Mouse (Mus musculus): ENCODE measurements around the gene Adam15. TPM values are rescaled to one million over a fixed set of nuclear protein-coding genes. Genes with fewer than 3 reads are reported as not detected.

Gene Adam15
- polyA plus RNA-seq, 1 experiment from 2014 or later, result 28.2 TPM

DNA sequence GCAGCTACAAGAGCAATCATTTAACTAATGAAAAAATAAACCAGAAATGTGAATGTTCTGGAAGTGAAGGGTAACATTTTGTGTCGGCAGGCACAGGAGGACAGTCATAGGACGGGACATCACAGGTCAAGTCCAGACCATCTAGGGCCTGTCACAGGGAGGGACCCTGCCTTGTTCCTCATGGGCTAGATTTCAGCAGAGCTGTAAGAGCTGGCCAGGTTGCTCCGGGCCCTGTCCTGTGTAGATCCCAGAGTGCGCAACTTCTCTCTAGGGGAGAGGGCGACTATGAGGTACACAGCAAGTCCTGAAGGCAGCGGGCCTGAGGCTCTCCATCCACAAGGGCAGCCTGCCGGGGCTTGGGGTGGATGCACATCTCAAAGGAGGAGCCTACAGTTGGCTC lies 11.9 kb upstream of the Adam15 start, which contains the start of gene Dcst2:
Dcst2 (plus strand) TSS at position 301 of the 400 bp plus-strand sequence.
- Histone ChIP-seq H3K4me3 (replicated peaks) (no peak within 1 kb of the TSS), H3K9ac (peak within 1 kb of the TSS; percentile 4; the same call in 1 of the 2 replicates), H3K9me3 (no peaks in the 10 kb centered on the region), H3K27ac (no peak within 1 kb of the TSS), H3K4me2 (no peak within 1 kb of the TSS), H3K36me3 (replicated peaks) (no peaks in the 10 kb centered on the region), H3K27me3 (peaks cover 4% of the 10 kb centered on the region; the same call in 1 of the 2 replicates), H3K4me1 (peaks cover 5% of the 10 kb centered on the region; the same call in 1 of the 2 replicates)
- 81% methylated on average over 7 of the region's 7 CpGs for WGBS
- ATAC-seq (ENCODE audit: low FRiP score), result no peak

DNA sequence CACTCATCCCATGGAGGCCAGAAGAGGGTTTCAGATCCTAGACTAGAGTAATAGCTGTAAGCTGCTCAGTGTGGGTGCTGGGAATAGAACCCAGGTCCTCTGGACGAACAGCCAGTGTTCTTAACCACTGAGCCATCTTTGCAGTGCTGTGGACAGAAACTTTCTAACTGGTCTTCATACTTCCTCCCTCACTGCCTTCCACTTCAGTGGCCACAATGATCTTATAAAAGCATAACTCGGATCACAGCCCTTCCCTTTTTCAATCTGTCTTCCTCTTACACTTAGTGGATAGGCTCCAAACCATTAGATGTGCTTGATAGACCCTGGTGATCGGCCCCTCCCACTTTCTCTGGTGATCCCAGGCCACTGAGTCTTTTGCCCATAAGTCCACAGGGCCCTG lies 10.4 kb upstream of the Adam15 start:
- no peaks in the 10 kb centered on the region for H3K9me3 ChIP-seq
- no peak overlapping the region for H3K27ac ChIP-seq
- peaks cover 2% of the 10 kb centered on the region; the same call in 1 of the 2 replicates for H3K27me3 ChIP-seq
- WGBS, result 85% methylated on average over 3 of the region's 3 CpGs
- H3K4me3 ChIP-seq (replicated peaks), result no peak overlapping the region
- ATAC-seq (ENCODE audit: low FRiP score), result no peak
- no peak overlapping the region for H3K9ac ChIP-seq
- no peaks in the 10 kb centered on the region for H3K36me3 ChIP-seq (replicated peaks)
- no peak overlapping the region for H3K4me2 ChIP-seq
- H3K4me1 ChIP-seq, result peaks cover 6% of the 10 kb centered on the region; the same call in 1 of the 2 replicates

GRCm38 (mm10) chr3:89359630-89360029 lies 9.8 kb upstream of the Adam15 start:
- H3K4me2 ChIP-seq, result no peak overlapping the region
- no peak overlapping the region for H3K9ac ChIP-seq
- H3K27ac ChIP-seq, result no peak overlapping the region
- H3K9me3 ChIP-seq, result no peaks in the 10 kb centered on the region
- WGBS, result 79% methylated on average over 6 of the region's 6 CpGs
- ATAC-seq (ENCODE audit: low FRiP score), result no peak
- H3K36me3 ChIP-seq (replicated peaks), result no peaks in the 10 kb centered on the region
- H3K4me1 ChIP-seq, result peaks cover 5% of the 10 kb centered on the region; the same call in 1 of the 2 replicates
- peaks cover 5% of the 10 kb centered on the region; the same call in 1 of the 2 replicates for H3K27me3 ChIP-seq
- no peak overlapping the region for H3K4me3 ChIP-seq (replicated peaks)

DNA sequence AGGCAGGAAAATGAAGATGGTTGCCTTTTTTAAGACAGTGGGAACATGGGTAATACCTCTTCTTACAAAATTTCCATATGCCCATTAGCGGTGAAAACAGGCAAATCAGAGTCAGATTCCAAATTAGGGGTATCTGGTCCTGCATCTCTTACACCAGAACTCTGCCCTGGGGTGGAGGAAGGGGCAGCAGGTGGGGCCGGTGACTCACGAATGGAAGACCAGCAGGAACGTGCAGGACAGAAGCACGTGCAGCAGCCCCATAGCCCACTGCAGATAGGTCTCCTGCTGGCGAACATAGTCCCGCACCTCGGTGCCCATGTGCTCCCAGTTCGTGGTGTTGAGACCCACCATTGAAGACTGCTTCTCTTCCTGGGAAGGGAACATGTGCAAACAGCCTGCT lies 6.2 kb upstream of the Adam15 start:
- Histone ChIP-seq H3K9ac (no peak overlapping the region), H3K27ac (no peak overlapping the region), H3K9me3 (no peaks in the 10 kb centered on the region), H3K4me3 (replicated peaks) (no peak overlapping the region), H3K27me3 (peaks cover 29% of the 10 kb centered on the region), H3K4me2 (no peak overlapping the region), H3K4me1 (0 out of 2 replicates have a peak, but pooled peaks cover 5% of the 10 kb centered on the region), H3K36me3 (replicated peaks) (no peaks in the 10 kb centered on the region)
- ATAC-seq (ENCODE audit: low FRiP score), result no peak
- 76% methylated on average over 9 of the region's 9 CpGs for WGBS

DNA sequence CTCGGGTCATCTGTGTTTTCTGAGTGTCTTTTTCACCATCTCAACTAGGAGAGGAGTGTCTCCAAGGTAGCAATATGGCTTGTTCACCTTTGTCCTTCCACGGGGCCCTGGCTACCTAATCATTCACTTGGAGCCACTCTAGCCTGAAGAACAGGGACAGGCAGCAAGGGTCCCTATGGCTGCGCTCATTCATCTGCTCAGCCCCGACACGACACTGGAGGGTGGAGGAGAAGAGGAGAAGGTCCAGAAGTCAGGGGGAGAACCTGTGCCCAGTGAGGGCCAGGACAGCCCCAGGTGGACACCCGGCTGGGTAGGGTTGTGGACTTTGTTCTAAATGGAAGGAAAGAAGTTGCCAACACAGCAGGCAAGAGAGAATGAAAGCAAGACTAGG lies 5.7 kb upstream of the Adam15 start:
- no peak overlapping the region for H3K4me2 ChIP-seq
- no peak for ATAC-seq (ENCODE audit: low FRiP score)
- H3K27me3 ChIP-seq, result peaks cover 33% of the 10 kb centered on the region
- 88% methylated on average over 6 of the region's 6 CpGs for WGBS
- H3K36me3 ChIP-seq (replicated peaks), result no peaks in the 10 kb centered on the region
- no peak overlapping the region for H3K9ac ChIP-seq
- no peak overlapping the region for H3K4me3 ChIP-seq (replicated peaks)
- no peak overlapping the region for H3K27ac ChIP-seq
- H3K4me1 ChIP-seq, result peaks cover 6% of the 10 kb centered on the region; the same call in 1 of the 2 replicates
- H3K9me3 ChIP-seq, result no peaks in the 10 kb centered on the region

- Histone ChIP-seq H3K4me1 (peaks cover 10% of the 10 kb centered on the region), H3K4me3 (replicated peaks) (no peak overlapping the region), H3K9me3 (no peaks in the 10 kb centered on the region), H3K27ac (no peak overlapping the region), H3K4me2 (no peak overlapping the region), H3K36me3 (replicated peaks) (no peaks in the 10 kb centered on the region), H3K9ac (no peak overlapping the region), H3K27me3 (peaks cover 34% of the 10 kb centered on the region)
- 19% methylated on average over 5 of the region's 5 CpGs for WGBS
- ATAC-seq (ENCODE audit: low FRiP score), result no peak
Measured at GRCm38 (mm10) chr3:89354816-89355511, 5.2 kb upstream of the Adam15 start.

DNA sequence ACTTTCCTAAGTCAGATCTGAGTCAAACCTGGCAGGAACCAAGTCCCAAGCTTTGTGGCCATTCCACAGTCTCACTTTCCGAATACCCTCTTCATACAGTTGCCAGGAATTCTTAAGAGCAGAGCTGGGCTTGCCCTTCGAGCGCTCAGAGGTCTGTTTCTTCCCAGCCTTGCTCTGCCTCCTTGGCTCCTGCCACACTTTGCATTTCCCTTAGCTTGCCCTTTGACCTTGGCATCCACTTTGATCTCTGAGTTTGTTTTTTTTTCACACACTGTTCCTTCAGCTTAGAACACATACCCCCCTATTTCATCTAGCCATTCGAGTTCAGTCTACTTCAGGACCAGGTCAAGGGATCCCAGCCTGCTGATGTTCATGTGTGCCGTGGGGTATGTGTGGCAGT lies 1.5 kb upstream of the Adam15 start:
- H3K9me3 ChIP-seq, result no peaks in the 10 kb centered on the region
- H3K4me1 ChIP-seq, result peaks cover 23% of the 10 kb centered on the region
- no peak overlapping the region for H3K27ac ChIP-seq
- H3K4me2 ChIP-seq, result no peak overlapping the region
- no peak overlapping the region for H3K4me3 ChIP-seq (replicated peaks)
- peaks cover 49% of the 10 kb centered on the region for H3K27me3 ChIP-seq
- no peak overlapping the region for H3K9ac ChIP-seq
- 80% methylated on average over 5 of the region's 5 CpGs for WGBS
- no peaks in the 10 kb centered on the region for H3K36me3 ChIP-seq (replicated peaks)
- ATAC-seq (ENCODE audit: low FRiP score), result no peak

GRCm38 (mm10) chr3:89348911-89349868 lies 606 bp downstream of the Adam15 start:
- WGBS, result 1% methylated on average over 38 of the region's 38 CpGs
- Histone ChIP-seq H3K27ac (peak overlapping the region; percentile 46; the same call in 1 of the 2 replicates), H3K4me2 (peak overlapping the region; percentile 91), H3K9me3 (no peaks in the 10 kb centered on the region), H3K9ac (peak overlapping the region; percentile 59), H3K36me3 (replicated peaks) (no peaks in the 10 kb centered on the region; the same call in 1 of the 2 replicates), H3K4me3 (replicated peaks) (peak overlapping the region; percentile 62), H3K4me1 (peaks cover 19% of the 10 kb centered on the region), H3K27me3 (peaks cover 44% of the 10 kb centered on the region)
- ATAC-seq (ENCODE audit: low FRiP score), result peak; percentile 34

GRCm38 (mm10) chr3:89347916-89348315 lies 1.9 kb downstream of the Adam15 start:
- Histone ChIP-seq H3K4me1 (peaks cover 19% of the 10 kb centered on the region), H3K4me2 (0 out of 2 replicates have a peak overlapping the region, but pooled peaks have one; percentile 91), H3K27me3 (peaks cover 37% of the 10 kb centered on the region), H3K36me3 (replicated peaks) (no peaks in the 10 kb centered on the region; the same call in 1 of the 2 replicates), H3K4me3 (replicated peaks) (no peak overlapping the region), H3K27ac (no peak overlapping the region), H3K9ac (no peak overlapping the region), H3K9me3 (no peaks in the 10 kb centered on the region)
- no peak for ATAC-seq (ENCODE audit: low FRiP score)
- 37% methylated on average over 1 of the region's 1 CpGs for WGBS

- 84% methylated on average over 10 of the region's 10 CpGs for WGBS
- no peak overlapping the region for H3K4me2 ChIP-seq
- no peaks in the 10 kb centered on the region for H3K9me3 ChIP-seq
- H3K27me3 ChIP-seq, result peaks cover 29% of the 10 kb centered on the region
- no peak overlapping the region for H3K4me3 ChIP-seq (replicated peaks)
- H3K9ac ChIP-seq, result no peak overlapping the region
- no peak for ATAC-seq (ENCODE audit: low FRiP score)
- no peaks in the 10 kb centered on the region; the same call in 1 of the 2 replicates for H3K36me3 ChIP-seq (replicated peaks)
- H3K27ac ChIP-seq, result no peak overlapping the region
- peaks cover 19% of the 10 kb centered on the region for H3K4me1 ChIP-seq
Measured at GRCm38 (mm10) chr3:89346815-89347540, 2.8 kb downstream of the Adam15 start.

DNA sequence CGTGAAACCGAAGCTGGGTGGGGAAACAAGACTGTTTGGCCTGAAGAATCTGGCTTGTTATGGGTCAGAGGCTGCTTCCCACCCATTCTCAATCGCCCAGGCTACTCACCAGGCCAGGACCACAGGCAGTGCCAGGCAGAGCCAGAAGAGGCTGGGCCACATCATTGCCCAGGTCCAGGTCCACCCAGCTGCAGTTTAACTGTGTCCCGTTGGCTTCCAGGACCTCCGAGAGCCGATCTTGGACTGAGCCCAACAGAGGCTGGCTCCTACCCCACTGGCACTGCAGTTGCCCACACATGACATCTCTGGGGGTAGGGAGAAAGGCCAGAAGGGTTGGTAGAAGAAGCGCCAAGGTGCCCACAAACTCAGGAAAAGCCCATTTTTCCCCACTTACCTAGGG lies 6.5 kb downstream of the Adam15 start:
- peak overlapping the region; percentile 13; the same call in 1 of the 2 replicates for H3K9ac ChIP-seq
- no peak overlapping the region for H3K27ac ChIP-seq
- 88% methylated on average over 7 of the region's 7 CpGs for WGBS
- H3K9me3 ChIP-seq, result no peaks in the 10 kb centered on the region
- H3K4me3 ChIP-seq (replicated peaks), result no peak overlapping the region
- H3K4me2 ChIP-seq, result no peak overlapping the region
- ATAC-seq (ENCODE audit: low FRiP score), result no peak
- peaks cover 6% of the 10 kb centered on the region for H3K27me3 ChIP-seq
- H3K4me1 ChIP-seq, result peaks cover 26% of the 10 kb centered on the region
- H3K36me3 ChIP-seq (replicated peaks), result no peaks in the 10 kb centered on the region; the same call in 1 of the 2 replicates

All from forebrain, embryonic 12.5 days (tissue).